Mouse (Mus musculus) heart, embryonic 11.5 days (tissue): ENCODE data around the gene Slc22a27. TPM values are rescaled to one million over a fixed set of nuclear protein-coding genes. Genes with fewer than 3 reads are reported as not detected.
"Not testable (repeated sequence)": the region's sequence is repeated elsewhere in the genome, so short reads cannot be mapped to it uniquely, and the experiment has no call there.

Experiments used
- ATAC-seq: fragments of 200-750 bp; cut with Nextera tagmentation; replicated peaks from 2 replicates; pipeline ENCODE4 v1.8.0; 2017; ENCODE audit warnings: moderate library complexity; ENCODE audit not compliant: insufficient number of reproducible peaks, low FRiP score, low TSS enrichment
- H3K27ac ChIP-seq: fragments of 300-500 bp; sonication (generic); 2 replicates; pipeline ENCODE4 v1.5.1; 2014; ENCODE audit warnings: mild to moderate bottlenecking, low read depth, low read length
- H3K27me3 ChIP-seq: fragments of 300-500 bp; sonication (generic); 2 replicates; pipeline ENCODE4 v1.6.1; 2014; ENCODE audit warnings: mild to moderate bottlenecking, low read length, mixed read lengths; ENCODE audit not compliant: control insufficient read depth, insufficient read depth
- H3K36me3 ChIP-seq: fragments of 300-500 bp; sonication (generic); 2 replicates; pipeline ENCODE4 v1.6.1; 2014; ENCODE audit warnings: mild to moderate bottlenecking, low read length, moderate library complexity, mixed read lengths; ENCODE audit not compliant: control insufficient read depth, insufficient read depth
- H3K4me1 ChIP-seq: fragments of 300-500 bp; sonication (generic); 2 replicates; pipeline ENCODE4 v1.6.1; 2014; ENCODE audit warnings: low read length; ENCODE audit not compliant: control insufficient read depth, insufficient read depth
- H3K4me2 ChIP-seq: fragments of 300-500 bp; sonication (generic); 2 replicates; pipeline ENCODE4 v1.6.1; 2014; ENCODE audit warnings: mild to moderate bottlenecking, moderate library complexity
- H3K4me3 ChIP-seq: fragments of 300-500 bp; sonication (generic); 2 replicates; pipeline ENCODE4 v1.5.1; 2014; ENCODE audit warnings: low read depth, low read length
- H3K9ac ChIP-seq: fragments of 300-500 bp; sonication (generic); 2 replicates; pipeline ENCODE4 v1.6.1; 2014; ENCODE audit warnings: mild to moderate bottlenecking, low read depth, low read length, moderate library complexity
- H3K9me3 ChIP-seq: fragments of 300-500 bp; sonication (generic); replicated peaks from 2 replicates; pipeline ENCODE4 v1.6.1; 2016; ENCODE audit warnings: low read length; ENCODE audit not compliant: control insufficient read depth
- WGBS: fragments of 180-500 bp; shearing (Covaris S2); extraction: QIAGEN DNeasy Blood & Tissue Kit; methylation state at CpG from one replicate; pipeline ENCODE4 v1.1.7; 2014; ENCODE audit not compliant: insufficient replicate concordance; 5-methylcytosine and 5-hydroxymethylcytosine counted together
- polyA plus RNA-seq: library from polyadenylated mRNA; unstranded; fragments of >200 nt; fragmentation: Nextera tagmentation; extraction: Ambion mirVana; gene quantifications from 2 replicates; pipeline ENCODE4 v1.2.1, GENCODE M21; 2014

The Slc22a27 gene
- not detected in 2 replicates for polyA plus RNA-seq

- H3K36me3 ChIP-seq, H3K4me2 ChIP-seq, H3K4me1 ChIP-seq, ATAC-seq, H3K4me3 ChIP-seq, H3K27me3 ChIP-seq, H3K9me3 ChIP-seq, H3K27ac ChIP-seq, H3K9ac ChIP-seq: not testable (repeated sequence)
- 61% methylated on average over 5 of the region's 5 CpGs for WGBS
These were observed at the start of gene Slc22a27 for GRCm38 (mm10) chr19:7965927-7966326. Slc22a27 (minus strand) TSS chr19:7966027.

- H3K4me1 ChIP-seq, H3K36me3 ChIP-seq, H3K27ac ChIP-seq, H3K4me2 ChIP-seq, ATAC-seq, H3K9me3 ChIP-seq, H3K4me3 ChIP-seq, H3K27me3 ChIP-seq, H3K9ac ChIP-seq: not testable (repeated sequence)
- 73% methylated on average over 9 of the region's 9 CpGs for WGBS
These were observed 45.8 kb upstream of the Slc22a27 start for GRCm38 (mm10) chr19:8011596-8011995.

GRCm38 (mm10) chr19:8009086-8009485, 43.3 kb upstream of the Slc22a27 start:
- H3K4me1 ChIP-seq, H3K4me3 ChIP-seq, H3K27ac ChIP-seq, H3K9me3 ChIP-seq, H3K4me2 ChIP-seq, H3K27me3 ChIP-seq, H3K36me3 ChIP-seq, ATAC-seq, H3K9ac ChIP-seq: not testable (repeated sequence)
- WGBS: 78% methylated on average over 6 of the region's 6 CpGs

DNA sequence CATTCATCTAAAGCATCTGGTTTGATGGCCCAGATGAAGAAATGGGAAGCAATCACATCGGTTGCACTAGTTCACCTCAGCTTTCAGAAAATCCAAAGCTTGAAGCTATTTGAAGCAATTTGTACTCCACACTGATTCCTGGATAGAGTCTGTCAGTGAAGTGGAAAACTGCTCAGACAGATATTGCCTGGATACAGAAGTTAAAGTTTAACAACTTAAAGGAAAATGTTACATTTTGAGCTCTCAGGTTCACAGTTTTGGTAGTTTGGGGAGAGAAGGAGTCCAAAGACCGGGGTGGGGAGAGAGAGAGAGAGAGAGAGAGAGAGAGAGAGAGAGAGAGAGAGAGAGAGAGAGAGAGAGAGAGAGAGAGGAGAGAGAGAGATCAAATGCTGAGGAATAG, 2.9 kb upstream of the Slc22a27 start:
- no peak for ATAC-seq
- no peak overlapping the region for H3K27ac ChIP-seq
- H3K9ac ChIP-seq: no peak overlapping the region
- WGBS: 63% methylated on average over 2 of the region's 2 CpGs
- no peaks in the 10 kb centered on the region for H3K9me3 ChIP-seq
- no peaks in the 10 kb centered on the region for H3K36me3 ChIP-seq
- H3K4me3 ChIP-seq: no peak overlapping the region
- H3K4me2 ChIP-seq: no peak overlapping the region
- no peaks in the 10 kb centered on the region for H3K27me3 ChIP-seq
- H3K4me1 ChIP-seq: no peaks in the 10 kb centered on the region

GRCm38 (mm10) chr19:7966550-7966949, 723 bp upstream of the Slc22a27 start:
- 40% methylated on average over 1 of the region's 1 CpGs for WGBS

DNA sequence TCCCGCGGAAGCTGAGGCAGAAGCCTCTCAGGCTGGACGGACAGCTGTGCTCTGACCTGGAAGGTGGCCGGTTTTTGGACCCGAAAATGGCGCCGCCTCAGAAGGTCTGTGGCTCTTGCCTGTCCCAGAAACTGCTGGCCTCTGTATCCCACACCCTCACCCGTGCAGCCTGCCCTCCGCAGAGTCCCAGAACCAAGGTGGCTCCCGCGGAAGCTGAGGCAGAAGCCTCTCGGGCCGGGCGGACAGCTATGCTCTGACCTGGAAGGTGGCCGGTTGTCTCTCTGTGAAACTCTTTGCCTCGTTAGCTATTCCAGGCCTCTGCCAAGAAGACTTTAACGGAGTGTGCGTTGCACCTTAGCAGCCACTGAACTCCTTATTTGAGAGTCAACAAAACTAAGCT, 26.4 kb downstream of the Slc22a27 start:
- WGBS: 84% methylated on average over 18 of the region's 18 CpGs
- not testable (repeated sequence) for ATAC-seq, H3K9me3 ChIP-seq, H3K27ac ChIP-seq, H3K9ac ChIP-seq, H3K36me3 ChIP-seq, H3K4me1 ChIP-seq, H3K4me2 ChIP-seq, H3K4me3 ChIP-seq, H3K27me3 ChIP-seq

More at GRCm38 (mm10) chr19:7966550-7966949, 723 bp upstream of the Slc22a27 start:
- H3K36me3 ChIP-seq, H3K4me3 ChIP-seq, H3K9me3 ChIP-seq, H3K9ac ChIP-seq, ATAC-seq, H3K27me3 ChIP-seq, H3K4me1 ChIP-seq, H3K4me2 ChIP-seq, H3K27ac ChIP-seq: not testable (repeated sequence)

- no peak for ATAC-seq
- Histone ChIP-seq H3K4me3 (no peak overlapping the region), H3K4me1 (no peaks in the 10 kb centered on the region), H3K9ac (no peak overlapping the region), H3K9me3 (no peaks in the 10 kb centered on the region), H3K27me3 (no peaks in the 10 kb centered on the region), H3K27ac (no peak overlapping the region), H3K36me3 (no peaks in the 10 kb centered on the region), H3K4me2 (no peak overlapping the region)
- WGBS: 77% methylated on average over 1 of the region's 1 CpGs
These were observed 89.2 kb downstream of the Slc22a27 start for GRCm38 (mm10) chr19:7876626-7877025.

- no peaks in the 10 kb centered on the region for H3K36me3 ChIP-seq
- H3K4me1 ChIP-seq: no peaks in the 10 kb centered on the region
- H3K9ac ChIP-seq: no peak overlapping the region
- no peak overlapping the region for H3K4me2 ChIP-seq
- no peak overlapping the region for H3K27ac ChIP-seq
- no peak for ATAC-seq
- no peaks in the 10 kb centered on the region for H3K27me3 ChIP-seq
- H3K4me3 ChIP-seq: no peak overlapping the region
- WGBS: 62% methylated on average over 2 of the region's 2 CpGs
- no peaks in the 10 kb centered on the region for H3K9me3 ChIP-seq
These were observed 136.0 kb downstream of the Slc22a27 start for GRCm38 (mm10) chr19:7829851-7830250.
